Mouse (Mus musculus) T-cell, adult 66 days (primary cell): Measurements from ENCODE around the gene Kif1bp. TPM values are rescaled to one million over a fixed set of nuclear protein-coding genes. Genes with fewer than 3 reads are reported as not detected.

Experiments used
- total RNA-seq, 2 experiments: library from RNA; stranded (reverse); gene quantifications; 3 replicates in 1 of 2; 4 replicates in 1 of 2; pipeline ENCODE4 v1.2.4; 2023

Gene Kif1bp
- total RNA-seq: 10 to 100 TPM; 16.8 to 19.9 TPM

GRCm38 (mm10) chr10:62578338-62579100 lies at the start of gene Kif1bp:
Gene Kif1bp, minus strand, starts transcription at chr10:62578457.

GRCm38 (mm10) chr10:62602177-62603040 lies 24.2 kb upstream of the Kif1bp start, which contains the start of gene Ddx21:
Gene Ddx21, minus strand, starts transcription at chr10:62602281.

GRCm38 (mm10) chr10:62527351-62527750 lies 50.9 kb downstream of the Kif1bp start, which contains the start of gene Srgn:
Gene Srgn, minus strand, starts transcription at chr10:62527451.

Other genes starting within 250 kb of the Kif1bp start
- gene Hk1, start 198.5 kb downstream of the Kif1bp start, total RNA-seq: 10 to 100 TPM; 76.7 to 83.6 TPM
- gene Hkdc1, start 156.0 kb downstream of the Kif1bp start, total RNA-seq: not detected
- gene 4930507D05Rik, start 129.0 kb downstream of the Kif1bp start, total RNA-seq: 1 to 10 TPM in 1 of 2 experiments, not detected in 1; 1.5 TPM
- gene Supv3l1, start 128.7 kb downstream of the Kif1bp start, total RNA-seq: 10 to 100 TPM; 22.1 to 28.4 TPM
- 10 to 100 TPM; 25.5 to 28.5 TPM for gene Vps26a, start 91.7 kb downstream of the Kif1bp start, total RNA-seq
- 100 to 1,000 TPM; 358 to 378 TPM for gene Srgn, start 51.0 kb downstream of the Kif1bp start, total RNA-seq
- gene Ddx21, start 23.8 kb upstream of the Kif1bp start, total RNA-seq: 100 to 1,000 TPM; 145 to 150 TPM
- 100 to 1,000 TPM; 127 to 151 TPM for gene Ddx50, start 72.8 kb upstream of the Kif1bp start, total RNA-seq
- gene Stox1, start 147.7 kb upstream of the Kif1bp start, total RNA-seq: under 1 TPM; 0.15 to 0.26 TPM
- gene Ccar1, start 213.8 kb upstream of the Kif1bp start, total RNA-seq: 100 to 1,000 TPM; 117 to 144 TPM